In the genomic region with DNA sequence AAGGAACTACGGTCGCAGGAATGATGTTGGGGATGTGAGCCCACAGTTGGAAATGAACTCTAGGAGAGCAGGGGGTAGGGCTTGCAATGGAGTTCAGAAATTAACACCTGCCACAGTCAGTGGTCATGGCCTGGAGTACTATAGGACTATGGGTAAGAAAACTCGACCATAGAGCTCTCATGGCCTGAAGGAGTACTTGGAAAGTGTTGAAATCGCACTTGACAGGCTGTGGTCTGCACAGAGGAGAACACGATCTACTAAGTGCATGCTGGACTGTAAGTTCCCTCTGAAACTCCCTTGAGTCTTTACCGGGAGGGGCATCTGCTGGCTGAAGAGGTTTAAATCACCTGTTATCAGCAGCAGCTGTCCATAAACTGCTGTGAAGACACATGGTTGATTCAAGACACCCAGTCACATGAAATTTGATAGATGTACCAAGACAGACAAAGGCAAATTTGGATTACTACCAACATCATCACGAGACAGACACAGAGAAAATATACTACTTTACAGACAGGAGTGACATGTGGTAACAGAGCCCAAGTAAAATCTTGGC, we compare ENCODE assay signal across 20 mouse cellular contexts.
"Had no signal": no experiment of that assay in that cellular context is flagged by ENCODE, and none has a peak within 500 bp of the region (broad histone marks: within the 10 kb centered on the region; RNA-seq: fewer than 3 reads in every experiment).

No protein-coding gene starts in this region.

- H3K36me3 ChIP-seq: kidney, embryonic 15.5 days; limb, embryonic 12.5 days; limb, embryonic 15.5 days; neural tube, embryonic 13.5 days had no signal

- H3K4me2 ChIP-seq: kidney, embryonic 15.5 days; limb, embryonic 12.5 days; limb, embryonic 15.5 days; liver, embryonic 11.5 days; lung, embryonic 14.5 days; midbrain, embryonic 11.5 days; neural tube, embryonic 13.5 days had no signal

- ATAC-seq: intestine, postnatal 0 days had no signal

- H3K27ac ChIP-seq: kidney, embryonic 15.5 days; limb, embryonic 12.5 days; limb, embryonic 15.5 days; liver, embryonic 14.5 days; neural tube, embryonic 13.5 days had no signal

- DNase-seq: kidney, adult 2 months; kidney, postnatal 10 days; kidney, postnatal 36 days; left cerebral cortex, postnatal 4 days; lung, embryonic 14.5 days; midbrain, embryonic 14.5 days; retina, postnatal 1 day; right cerebral cortex, postnatal 25 days; spleen, adult 18-20 months; thymus, adult 18-20 months; thymus, postnatal 36 days had no signal

- H3K9ac ChIP-seq: kidney, embryonic 15.5 days; limb, embryonic 12.5 days; limb, embryonic 15.5 days; liver, embryonic 14.5 days; lung, embryonic 14.5 days; neural tube, embryonic 13.5 days had no signal

- H3K4me1 ChIP-seq: megakaryocyte, embryonic 14.5 days had no signal

- H3K27me3 ChIP-seq: kidney, embryonic 15.5 days; limb, embryonic 15.5 days; megakaryocyte, embryonic 14.5 days had no signal

- H3K4me3 ChIP-seq: kidney, embryonic 15.5 days; limb, embryonic 12.5 days; limb, embryonic 15.5 days; megakaryocyte, embryonic 14.5 days; neural tube, embryonic 13.5 days had no signal

- H3K9me3 ChIP-seq: kidney, embryonic 15.5 days; limb, embryonic 12.5 days; limb, embryonic 15.5 days; neural tube, embryonic 13.5 days had no signal
